Mouse (Mus musculus): Measurements from ENCODE around the gene Bpgm.

DNA sequence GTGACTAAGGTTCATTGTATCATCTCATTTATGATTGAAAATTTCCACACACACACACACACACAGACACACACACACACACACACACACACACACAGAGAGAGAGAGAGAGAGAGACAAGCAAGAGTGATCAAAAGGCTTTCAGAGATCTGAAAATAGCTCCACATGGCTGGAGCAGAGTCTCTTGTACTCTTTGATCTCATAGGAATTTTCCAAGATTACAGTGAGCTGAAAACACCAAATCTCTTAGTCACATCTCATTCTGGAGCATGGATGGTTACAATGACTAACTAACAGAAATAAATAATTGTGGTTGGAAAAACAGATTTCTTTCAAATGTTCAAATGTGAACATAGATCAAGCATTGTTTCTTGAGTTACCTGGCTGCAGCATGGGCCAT lies 16.6 kb upstream of the Bpgm start:
- TF ChIP-seq POLR2A (IDR thresholded peaks at IDR 0.05; ENCODE audit: insufficient read depth, low read depth, low read length) (no peak), CTCF (IDR thresholded peaks at IDR 0.05; ENCODE audit: insufficient read depth, low read depth, low read length) (no peak)
